Mouse (Mus musculus): ENCODE measurements around the gene Kcnb1. TPM values are rescaled to one million over a fixed set of nuclear protein-coding genes. Genes with fewer than 3 reads are reported as not detected.

Kcnb1 gene
- polyA plus RNA-seq, 1 experiment from 2014 or later: 1.1 TPM

DNA sequence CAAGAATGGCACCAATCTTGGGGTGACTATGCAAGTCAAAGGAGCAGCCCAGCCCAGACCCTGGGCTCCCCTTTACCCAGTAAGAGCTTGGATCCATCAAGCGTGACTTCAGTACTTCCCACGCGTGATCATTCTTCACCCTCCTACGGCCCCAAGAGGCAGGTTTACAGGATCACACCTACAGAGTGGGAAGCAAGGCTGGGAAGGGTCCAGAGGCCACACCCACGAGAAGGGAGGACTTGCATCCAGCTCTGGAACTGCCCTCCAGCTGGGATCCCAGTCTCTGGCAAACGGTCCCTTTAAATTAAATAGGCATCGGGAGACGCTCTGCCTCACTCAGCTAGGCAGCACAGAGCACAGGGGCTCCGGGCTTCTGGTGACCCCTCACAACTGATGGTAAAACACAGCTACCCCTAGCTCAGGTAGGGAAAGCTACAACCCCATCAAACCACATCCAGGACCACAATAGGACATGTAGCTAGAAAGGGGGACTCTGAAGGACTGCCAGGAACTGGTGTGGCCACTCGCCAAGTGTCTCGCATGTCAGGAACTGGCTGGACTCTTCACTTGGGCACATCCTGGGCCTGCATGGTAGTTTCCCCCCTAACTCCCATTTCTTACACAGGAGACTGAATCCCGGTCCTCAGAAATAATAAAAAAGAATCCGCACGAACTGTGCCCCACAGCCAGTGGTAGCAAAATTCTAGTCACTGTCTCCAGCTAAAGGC is 8.1 kb downstream of the Kcnb1 start:
- ATAC-seq (ENCODE audit: insufficient number of reproducible peaks, insufficient read depth, low FRiP score, low TSS enrichment, low read depth): no peak
- Histone ChIP-seq H3K9me3 (no peaks in the 10 kb centered on the region), H3K4me3 (no peak overlapping the region), H3K27me3 (peaks cover 18% of the 10 kb centered on the region), H3K4me2 (no peak overlapping the region), H3K4me1 (peaks cover 3% of the 10 kb centered on the region; the same call in 1 of the 2 replicates), H3K27ac (no peak overlapping the region), H3K36me3 (peaks cover 9% of the 10 kb centered on the region; the same call in 1 of the 2 replicates), H3K9ac (no peak overlapping the region)
- WGBS: 81% methylated on average over 14 of the region's 14 CpGs

DNA sequence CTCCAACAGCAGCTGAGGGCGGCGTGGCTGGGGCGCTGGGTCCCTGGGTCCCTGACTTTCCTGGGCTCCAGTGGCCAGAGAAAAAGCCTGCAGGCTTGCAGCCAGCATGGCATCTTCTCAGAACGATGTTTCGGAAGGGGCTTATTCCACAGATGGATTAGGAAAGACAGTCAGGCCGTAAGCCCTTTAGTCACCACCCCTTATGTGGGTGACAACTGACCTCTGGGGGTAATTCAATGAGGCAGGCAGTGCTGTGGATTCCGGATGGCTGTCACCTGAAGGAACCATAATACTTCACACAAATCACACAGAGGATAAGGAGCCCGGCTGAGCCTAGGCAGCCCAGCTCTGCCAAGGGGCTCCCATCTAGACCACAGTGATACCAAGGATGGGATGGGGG is 8.9 kb downstream of the Kcnb1 start:
- Histone ChIP-seq H3K27ac (no peak overlapping the region), H3K9ac (no peak overlapping the region), H3K36me3 (peaks cover 9% of the 10 kb centered on the region; the same call in 1 of the 2 replicates), H3K27me3 (peaks cover 10% of the 10 kb centered on the region), H3K4me3 (no peak overlapping the region), H3K4me1 (peaks cover 3% of the 10 kb centered on the region; the same call in 1 of the 2 replicates), H3K9me3 (no peaks in the 10 kb centered on the region), H3K4me2 (no peak overlapping the region)
- ATAC-seq (ENCODE audit: insufficient number of reproducible peaks, insufficient read depth, low FRiP score, low TSS enrichment, low read depth): no peak
- WGBS: 72% methylated on average over 8 of the region's 8 CpGs

DNA sequence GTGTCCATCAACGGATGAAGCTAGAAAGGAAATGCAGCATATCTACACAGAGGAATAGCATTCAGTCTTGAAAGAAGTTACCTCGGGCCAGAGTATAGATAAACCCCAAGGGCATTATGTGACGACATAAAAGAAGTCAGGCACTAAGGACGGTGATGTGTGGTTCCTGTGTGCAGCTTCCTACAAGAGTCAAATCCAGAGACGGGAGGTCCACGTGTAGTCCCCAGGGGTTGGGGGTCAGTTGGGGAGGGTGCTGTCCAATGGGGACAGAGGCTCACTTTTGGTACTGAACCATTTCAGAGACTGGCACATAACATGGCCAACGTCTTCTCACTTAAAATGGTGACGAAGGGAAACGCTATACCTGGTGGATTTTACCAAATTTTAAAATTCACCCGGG is 10.7 kb downstream of the Kcnb1 start:
- Histone ChIP-seq H3K9ac (no peak overlapping the region), H3K9me3 (no peaks in the 10 kb centered on the region), H3K36me3 (peaks cover 9% of the 10 kb centered on the region; the same call in 1 of the 2 replicates), H3K27ac (no peak overlapping the region), H3K4me1 (no peaks in the 10 kb centered on the region), H3K4me3 (no peak overlapping the region), H3K4me2 (no peak overlapping the region), H3K27me3 (no peaks in the 10 kb centered on the region)
- no peak for ATAC-seq (ENCODE audit: insufficient number of reproducible peaks, insufficient read depth, low FRiP score, low TSS enrichment, low read depth)
- WGBS: 85% methylated on average over 10 of the region's 10 CpGs

DNA sequence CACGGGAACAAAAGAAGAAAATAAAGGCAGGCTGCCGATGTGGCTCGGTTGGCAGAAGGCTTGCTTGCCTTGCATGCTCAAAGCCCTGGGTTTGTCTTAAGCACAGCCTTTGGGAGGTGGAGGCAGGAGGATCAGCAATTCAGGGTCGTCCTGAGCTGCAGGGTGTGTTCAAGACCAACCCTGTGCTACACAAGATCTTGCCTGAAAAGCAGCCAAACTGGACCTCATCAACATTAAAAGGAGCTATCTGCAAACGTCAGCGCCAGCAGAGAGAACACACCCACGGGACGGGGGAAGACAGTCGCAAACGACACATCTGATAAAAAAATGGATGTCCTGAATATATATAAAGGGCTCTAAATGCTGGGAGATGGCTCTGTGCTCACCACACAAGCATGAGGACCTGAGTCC is 12.7 kb downstream of the Kcnb1 start:
- no peaks in the 10 kb centered on the region for H3K9me3 ChIP-seq
- no peak overlapping the region for H3K27ac ChIP-seq
- WGBS: 76% methylated on average over 10 of the region's 10 CpGs
- no peaks in the 10 kb centered on the region for H3K27me3 ChIP-seq
- no peak overlapping the region for H3K9ac ChIP-seq
- H3K4me3 ChIP-seq: no peak overlapping the region
- no peaks in the 10 kb centered on the region for H3K4me1 ChIP-seq
- no peak for ATAC-seq (ENCODE audit: insufficient number of reproducible peaks, insufficient read depth, low FRiP score, low TSS enrichment, low read depth)
- H3K36me3 ChIP-seq: 0 out of 2 replicates have a peak, but pooled peaks cover 8% of the 10 kb centered on the region
- H3K4me2 ChIP-seq: no peak overlapping the region

DNA sequence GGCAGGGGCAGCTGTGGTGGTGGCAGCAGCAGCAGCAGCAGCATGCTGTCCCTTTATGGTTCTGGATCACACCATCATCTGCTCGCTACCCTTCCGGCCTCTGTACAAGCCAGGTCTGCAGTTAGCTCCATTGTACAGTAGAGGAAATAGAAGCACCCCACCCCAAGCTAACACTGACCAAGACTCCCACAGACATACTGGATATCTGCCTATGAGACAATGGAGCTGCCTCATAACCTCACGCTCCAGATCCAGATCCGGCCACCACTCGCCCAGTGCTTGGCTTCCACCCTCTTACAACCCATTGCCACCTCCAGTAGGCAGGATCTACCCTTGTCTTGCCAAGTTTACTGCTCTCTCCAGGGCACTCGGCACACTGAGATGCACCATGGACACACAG is 14.7 kb downstream of the Kcnb1 start:
- no peak for ATAC-seq (ENCODE audit: insufficient number of reproducible peaks, insufficient read depth, low FRiP score, low TSS enrichment, low read depth)
- Histone ChIP-seq H3K9me3 (no peaks in the 10 kb centered on the region), H3K27me3 (no peaks in the 10 kb centered on the region), H3K4me3 (no peak overlapping the region), H3K27ac (no peak overlapping the region), H3K36me3 (0 out of 2 replicates have a peak, but pooled peaks cover 6% of the 10 kb centered on the region), H3K4me2 (no peak overlapping the region), H3K4me1 (no peaks in the 10 kb centered on the region), H3K9ac (no peak overlapping the region)
- 92% methylated on average over 6 of the region's 6 CpGs for WGBS

DNA sequence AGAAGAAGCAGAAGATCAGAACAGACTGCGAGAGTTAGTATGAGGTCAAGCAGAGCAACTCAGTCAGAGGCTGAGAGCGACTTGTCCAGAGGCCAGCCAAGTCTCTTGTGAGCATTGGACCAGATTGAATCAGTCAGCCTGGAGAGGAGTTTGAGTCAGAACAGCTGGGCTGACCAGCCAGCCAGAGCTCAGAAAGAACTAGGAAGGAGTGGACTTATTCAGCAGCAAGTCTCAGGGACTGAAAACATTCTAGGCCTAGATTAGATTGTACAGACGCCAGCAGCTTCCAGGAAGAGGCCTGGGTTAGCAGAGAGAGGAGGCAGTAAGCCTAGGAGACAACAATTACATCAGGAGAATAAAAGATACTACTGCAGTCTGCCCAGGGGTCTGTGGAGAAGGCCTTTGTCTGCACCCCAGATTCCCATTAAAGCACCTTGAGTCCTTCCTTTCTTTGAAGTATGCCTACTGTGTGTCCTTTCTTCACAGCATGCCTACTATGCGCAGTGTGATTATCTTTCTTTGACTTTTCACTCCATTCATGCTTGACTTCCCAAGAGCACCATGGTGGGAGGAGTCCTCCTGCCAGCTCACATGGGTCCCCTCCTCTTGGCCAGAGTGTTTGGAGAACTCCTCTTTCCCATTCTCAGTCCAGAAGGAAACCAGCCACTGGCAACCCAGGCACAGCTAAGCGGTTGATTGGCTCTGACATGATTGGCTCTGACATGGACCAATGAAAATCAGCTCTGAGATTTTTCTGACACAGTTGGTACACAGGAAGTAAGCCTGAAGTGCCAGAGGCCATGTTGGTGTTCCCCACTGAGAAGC is 16.7 kb downstream of the Kcnb1 start:
- no peak overlapping the region for H3K4me3 ChIP-seq
- no peak overlapping the region for H3K4me2 ChIP-seq
- 79% methylated on average over 5 of the region's 5 CpGs for WGBS
- H3K36me3 ChIP-seq: 0 out of 2 replicates have a peak, but pooled peaks cover 5% of the 10 kb centered on the region
- no peaks in the 10 kb centered on the region for H3K27me3 ChIP-seq
- no peak overlapping the region for H3K27ac ChIP-seq
- no peaks in the 10 kb centered on the region for H3K9me3 ChIP-seq
- ATAC-seq (ENCODE audit: insufficient number of reproducible peaks, insufficient read depth, low FRiP score, low TSS enrichment, low read depth): no peak
- peaks cover under 1% of the 10 kb centered on the region for H3K4me1 ChIP-seq
- no peak overlapping the region for H3K9ac ChIP-seq

DNA sequence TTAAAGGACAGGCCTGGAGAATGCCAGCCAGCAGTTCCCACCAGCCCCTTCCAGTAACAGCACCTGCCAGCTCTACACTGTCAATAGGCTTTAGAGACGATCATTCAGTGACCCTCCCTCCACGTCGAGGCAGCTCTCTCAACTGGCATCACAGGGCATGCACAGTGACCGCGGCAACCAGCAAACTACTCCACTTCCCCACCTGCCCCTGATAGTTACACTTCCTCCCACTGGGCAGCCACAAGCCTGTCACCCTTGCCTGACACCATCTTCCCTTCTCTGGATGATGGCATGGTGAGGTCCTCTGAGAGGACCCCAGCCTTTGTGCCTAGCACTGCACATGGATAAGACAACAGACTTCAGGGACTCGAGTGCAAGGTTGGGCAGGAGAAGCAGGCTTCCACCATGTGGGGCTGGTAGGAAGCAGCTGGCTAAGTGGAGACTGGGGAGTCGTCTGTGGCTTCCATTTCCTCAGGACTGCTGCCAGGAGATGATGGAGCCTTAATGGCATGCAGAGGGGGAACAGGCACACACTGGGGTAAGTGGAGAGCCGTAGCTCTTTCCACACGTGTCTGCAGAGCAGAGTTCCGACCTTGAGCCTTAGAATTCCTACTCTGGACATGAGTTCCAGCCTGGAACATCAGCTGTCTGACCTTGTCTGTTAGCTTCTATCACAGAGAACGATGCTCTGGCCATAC is 22.3 kb downstream of the Kcnb1 start:
- WGBS: 56% methylated on average over 11 of the region's 11 CpGs
- Histone ChIP-seq H3K9ac (peak overlapping the region; percentile 49; the same call in 1 of the 2 replicates), H3K4me1 (peaks cover 19% of the 10 kb centered on the region), H3K4me2 (no peak overlapping the region), H3K36me3 (no peaks in the 10 kb centered on the region), H3K27ac (0 out of 2 replicates have a peak overlapping the region, but pooled peaks have one; percentile 7), H3K9me3 (no peaks in the 10 kb centered on the region), H3K27me3 (no peaks in the 10 kb centered on the region), H3K4me3 (no peak overlapping the region)
- ATAC-seq (ENCODE audit: insufficient number of reproducible peaks, insufficient read depth, low FRiP score, low TSS enrichment, low read depth): no peak

DNA sequence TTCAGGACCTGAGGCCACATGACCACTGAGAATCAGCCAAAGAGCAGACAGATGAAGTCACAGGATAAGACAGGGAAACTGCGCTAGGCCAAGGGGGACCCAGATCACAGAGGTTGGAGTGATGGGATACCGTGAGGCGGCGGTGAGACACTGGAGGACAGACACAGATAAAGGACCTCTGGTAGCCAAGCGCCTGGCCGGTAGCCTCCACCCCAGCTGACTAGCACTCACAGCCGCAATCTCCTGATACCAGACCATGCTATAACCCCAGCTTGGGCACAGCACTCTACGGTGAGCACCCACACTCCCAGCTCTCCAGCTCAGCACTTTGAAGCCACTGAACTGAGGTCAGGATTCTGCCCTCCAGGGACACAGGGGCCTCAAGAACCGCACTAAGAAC is 26.4 kb downstream of the Kcnb1 start:
- no peak overlapping the region for H3K4me2 ChIP-seq
- H3K9ac ChIP-seq: no peak overlapping the region
- no peak overlapping the region for H3K4me3 ChIP-seq
- no peak overlapping the region for H3K27ac ChIP-seq
- no peaks in the 10 kb centered on the region for H3K36me3 ChIP-seq
- no peaks in the 10 kb centered on the region for H3K27me3 ChIP-seq
- H3K9me3 ChIP-seq: no peaks in the 10 kb centered on the region
- no peak for ATAC-seq (ENCODE audit: insufficient number of reproducible peaks, insufficient read depth, low FRiP score, low TSS enrichment, low read depth)
- 87% methylated on average over 9 of the region's 9 CpGs for WGBS
- H3K4me1 ChIP-seq: peaks cover 24% of the 10 kb centered on the region

DNA sequence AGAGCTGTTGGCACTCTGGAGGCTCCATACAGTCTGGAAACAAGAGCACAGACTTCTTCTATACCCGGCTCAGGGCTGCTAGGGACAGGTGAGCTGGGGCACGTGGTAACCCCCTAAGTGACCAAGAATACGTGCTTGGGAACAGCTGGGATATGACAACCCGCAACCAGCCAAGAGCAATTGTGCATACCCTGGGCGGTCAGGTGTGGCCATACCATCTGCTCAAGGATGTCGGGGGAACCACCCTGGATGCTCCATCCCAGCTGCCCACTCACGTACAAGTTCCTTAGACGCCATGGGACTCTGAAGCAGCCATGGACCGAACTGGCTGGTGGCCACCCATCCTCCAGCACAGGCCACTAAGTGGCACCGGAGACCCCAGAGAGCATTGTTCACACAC is 26.8 kb downstream of the Kcnb1 start:
- no peaks in the 10 kb centered on the region for H3K27me3 ChIP-seq
- H3K27ac ChIP-seq: peak overlapping the region; percentile 69
- H3K4me2 ChIP-seq: no peak overlapping the region
- WGBS: 87% methylated on average over 10 of the region's 10 CpGs
- no peaks in the 10 kb centered on the region for H3K9me3 ChIP-seq
- no peaks in the 10 kb centered on the region for H3K36me3 ChIP-seq
- peaks cover 22% of the 10 kb centered on the region for H3K4me1 ChIP-seq
- ATAC-seq (ENCODE audit: insufficient number of reproducible peaks, insufficient read depth, low FRiP score, low TSS enrichment, low read depth): 0 out of 2 replicates have a peak, but pooled peaks have one; percentile 17
- H3K9ac ChIP-seq: no peak overlapping the region
- no peak overlapping the region for H3K4me3 ChIP-seq

DNA sequence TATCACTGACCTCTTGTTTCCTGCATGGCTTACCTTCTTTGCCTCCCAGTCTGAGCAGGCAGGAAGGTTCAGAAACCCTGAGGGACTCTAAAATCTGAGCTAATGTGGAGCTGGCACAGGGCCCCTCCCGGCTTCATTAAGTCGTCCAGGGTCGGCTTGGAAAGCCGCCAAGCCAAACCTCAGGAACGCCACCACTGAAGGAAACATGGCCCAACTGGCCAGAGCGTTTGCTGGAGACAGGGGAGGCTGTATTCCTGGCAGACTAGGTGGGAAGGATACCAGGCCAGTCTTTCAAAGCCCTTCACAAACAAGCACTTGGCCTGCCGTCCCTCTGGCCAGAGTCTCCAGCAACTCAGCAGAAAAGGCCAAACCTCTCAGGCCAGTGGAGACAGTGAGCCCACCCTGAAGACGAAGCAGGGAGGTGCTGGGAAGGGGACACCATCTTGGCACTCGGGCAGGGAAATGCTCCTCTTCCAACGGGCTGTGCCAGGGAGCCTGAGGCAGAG is 27.4 kb downstream of the Kcnb1 start:
- 58% methylated on average over 10 of the region's 10 CpGs for WGBS
- peak overlapping the region; percentile 69 for H3K27ac ChIP-seq
- H3K36me3 ChIP-seq: no peaks in the 10 kb centered on the region
- H3K4me2 ChIP-seq: no peak overlapping the region
- no peaks in the 10 kb centered on the region for H3K9me3 ChIP-seq
- peaks cover 16% of the 10 kb centered on the region for H3K4me1 ChIP-seq
- no peak overlapping the region for H3K9ac ChIP-seq
- no peak overlapping the region for H3K4me3 ChIP-seq
- no peak for ATAC-seq (ENCODE audit: insufficient number of reproducible peaks, insufficient read depth, low FRiP score, low TSS enrichment, low read depth)
- no peaks in the 10 kb centered on the region for H3K27me3 ChIP-seq

DNA sequence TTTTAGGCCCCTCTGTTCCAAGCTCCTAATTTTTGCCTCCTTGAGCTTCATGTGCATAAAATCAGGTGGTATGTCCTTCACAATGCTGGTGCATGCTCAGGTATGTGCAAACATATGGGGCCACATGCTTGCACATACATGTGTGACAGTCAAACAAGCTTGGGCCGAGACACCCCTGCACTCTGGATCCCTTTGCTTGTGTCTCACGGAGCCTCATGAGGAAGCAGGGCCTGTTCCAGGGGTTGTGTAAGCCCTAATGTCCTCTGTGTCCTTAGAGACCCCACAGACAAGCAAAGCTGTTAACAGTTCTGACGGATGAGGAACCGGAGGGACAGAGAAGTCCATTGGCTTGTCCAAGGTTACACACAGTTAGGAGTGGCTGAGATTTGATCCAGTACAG is 30.2 kb downstream of the Kcnb1 start:
- Histone ChIP-seq H3K27me3 (no peaks in the 10 kb centered on the region; the same call in 1 of the 2 replicates), H3K9me3 (no peaks in the 10 kb centered on the region), H3K27ac (no peak overlapping the region), H3K4me3 (no peak overlapping the region), H3K9ac (no peak overlapping the region), H3K36me3 (no peaks in the 10 kb centered on the region), H3K4me1 (peaks cover 29% of the 10 kb centered on the region), H3K4me2 (no peak overlapping the region)
- WGBS: 94% methylated on average over 4 of the region's 4 CpGs
- ATAC-seq (ENCODE audit: insufficient number of reproducible peaks, insufficient read depth, low FRiP score, low TSS enrichment, low read depth): no peak
